Mouse (Mus musculus) mammary gland, adult 2 months (tissue): ENCODE data around the gene Abhd12. TPM values are rescaled to one million over a fixed set of nuclear protein-coding genes. Genes with fewer than 3 reads are reported as not detected.

Experiments
- polyA plus RNA-seq: library from polyadenylated mRNA; depleted of rRNA; stranded (reverse); fragments of >200 nt; gene quantifications from 2 replicates; pipeline ENCODE4 v1.2.3, GENCODE M21; 2012; ENCODE audit warnings: low replicate concordance; rRNA removed

Abhd12 gene
- polyA plus RNA-seq: 67.3 and 90.2 TPM in 2 replicates

DNA sequence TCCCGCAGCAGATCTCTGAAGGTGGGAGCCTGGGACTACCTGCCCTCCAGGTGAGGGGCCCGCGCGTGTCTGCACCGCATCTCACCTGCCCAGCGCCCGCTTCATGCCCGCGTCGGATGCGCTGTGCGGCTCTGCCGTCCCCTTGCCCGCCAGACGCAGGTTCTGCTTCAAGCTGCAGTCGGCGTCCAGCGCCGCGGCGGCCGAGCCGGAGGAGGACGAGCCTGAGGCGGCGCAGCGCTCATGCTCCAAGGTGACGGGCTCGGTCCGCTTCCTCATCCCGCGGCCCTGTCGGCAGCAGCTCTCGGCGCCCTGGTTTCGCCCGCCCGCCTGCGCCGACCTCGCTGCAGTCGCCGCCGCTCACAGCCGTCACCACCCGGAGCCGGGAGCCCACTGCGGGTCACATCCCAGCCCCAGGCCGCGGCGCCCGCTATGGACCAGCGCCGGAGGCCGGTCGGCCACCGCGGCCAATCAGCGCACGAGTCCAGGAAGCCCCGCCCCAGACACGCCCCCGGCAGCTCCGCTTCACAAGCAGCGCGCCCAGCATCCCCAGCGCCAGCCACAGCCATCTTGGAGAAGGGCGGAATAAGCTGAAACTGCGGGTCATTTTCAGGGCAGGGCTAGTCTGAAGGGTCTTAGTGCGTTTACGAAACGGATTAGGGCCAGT, at the start of gene Abhd12:
TSS of gene Abhd12 (minus strand) at position 470 of the 664 bp plus-strand sequence.

DNA sequence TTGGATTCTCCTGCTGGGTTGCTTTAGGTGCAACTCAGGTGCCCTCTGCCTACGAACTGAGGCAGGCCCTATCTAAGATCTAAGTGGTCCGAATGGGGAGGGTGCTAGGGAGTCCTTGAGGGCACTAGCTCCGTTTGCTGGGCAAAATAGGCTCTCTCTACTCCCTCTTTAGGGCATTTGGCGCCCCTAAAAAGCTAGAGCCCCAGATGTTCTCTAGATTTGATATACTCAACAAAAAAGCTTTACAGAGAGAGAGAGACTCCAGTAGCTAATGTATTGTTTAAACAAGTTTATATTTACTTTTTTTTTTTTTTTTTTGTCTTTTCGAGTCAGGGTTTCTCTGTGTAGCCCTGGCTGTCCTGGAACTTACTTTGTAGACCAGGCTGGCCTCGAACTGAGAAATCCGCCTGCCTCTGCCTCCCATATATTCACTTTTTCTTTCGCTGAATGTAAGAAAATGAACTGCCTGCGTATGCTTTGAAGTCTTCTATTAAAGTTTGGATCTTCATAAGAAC, 452 bp upstream of the Abhd12 start, which contains the start of gene Gins1:
TSS of gene Gins1 (plus strand) at position 465 of the 515 bp plus-strand sequence.

GRCm38 (mm10) chr2:150786251-150787180, 118.0 kb downstream of the Abhd12 start, which contains the start of gene Pygb:
TSS of gene Pygb (plus strand) at chr2:150786735.

Other genes starting within 250 kb of the Abhd12 start
- gene Acss1, start 236.2 kb downstream of the Abhd12 start, polyA plus RNA-seq: 67.1 and 85.9 TPM in 2 replicates
- not detected in 2 replicates for gene Vsx1, start 215.4 kb downstream of the Abhd12 start, polyA plus RNA-seq
- 46.0 and 55.1 TPM in 2 replicates for gene Entpd6, start 155.7 kb downstream of the Abhd12 start, polyA plus RNA-seq
- 78.6 and 88.9 TPM in 2 replicates for gene Pygb, start 118.0 kb downstream of the Abhd12 start, polyA plus RNA-seq
- 0.97 and 1.3 TPM in 2 replicates for gene Gins1, start 659 bp upstream of the Abhd12 start, polyA plus RNA-seq
- 0.75 and 1.0 TPM in 2 replicates for gene Ninl, start 134.6 kb upstream of the Abhd12 start, polyA plus RNA-seq
- gene Nanp, start 134.7 kb upstream of the Abhd12 start, polyA plus RNA-seq: 0.96 and 2.7 TPM in 2 replicates
- gene Gm14151, start 187.6 kb upstream of the Abhd12 start, polyA plus RNA-seq: not detected in 2 replicates
- gene Gm14147, start 193.5 kb upstream of the Abhd12 start, polyA plus RNA-seq: not detected in 2 replicates